Mouse (Mus musculus): ENCODE data around the gene Dgki. TPM values are rescaled to one million over a fixed set of nuclear protein-coding genes. Genes with fewer than 3 reads are reported as not detected.

Dgki gene
- polyA plus RNA-seq, 1 experiment, result 2.0 TPM

DNA sequence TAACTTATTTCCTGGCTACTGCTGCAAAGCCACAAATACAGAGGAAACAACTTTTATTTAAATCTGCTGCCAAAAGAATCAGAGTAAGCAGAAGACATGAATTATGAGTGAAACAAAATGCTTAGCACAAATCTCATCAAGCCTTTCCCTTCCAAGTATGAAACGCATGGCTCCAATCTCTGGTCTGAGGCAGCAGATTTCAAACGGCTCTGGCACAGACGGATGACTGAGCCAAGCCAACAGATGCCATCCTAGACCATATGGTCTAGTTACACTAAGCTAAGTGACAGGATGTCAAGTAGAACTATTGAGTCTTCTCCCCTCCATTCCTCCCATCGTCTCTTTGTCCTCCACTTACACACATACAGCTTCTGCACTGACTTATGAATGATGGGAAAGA lies 373.5 kb downstream of the Dgki start:
- H3K4me3 ChIP-seq (ENCODE audit: low read depth, low read length), result no peak overlapping the region
- H3K9ac ChIP-seq (ENCODE audit: low read depth, poor library complexity, severe bottlenecking), result no peak overlapping the region
- H3K27ac ChIP-seq (ENCODE audit: insufficient read depth, low read length), result no peak overlapping the region
- no peaks in the 10 kb centered on the region for H3K9me3 ChIP-seq (replicated peaks; ENCODE audit: control insufficient read depth, insufficient read depth, low read length, poor library complexity, severe bottlenecking)
- no peaks in the 10 kb centered on the region for H3K4me1 ChIP-seq (ENCODE audit: control insufficient read depth, insufficient read depth, low read length)
- TF ChIP-seq POLR2A (IDR thresholded peaks at IDR 0.05; ENCODE audit: insufficient read depth, low read length) (no peak), EP300 (IDR thresholded peaks at IDR 0.05; ENCODE audit: insufficient read depth, low read depth, low read length) (no peak), CTCF (IDR thresholded peaks at IDR 0.05; ENCODE audit: low read depth, low read length) (no peak)
- no peaks in the 10 kb centered on the region for H3K36me3 ChIP-seq (ENCODE audit: control insufficient read depth, insufficient read depth, low read length, poor library complexity, severe bottlenecking)
- no peaks in the 10 kb centered on the region for H3K27me3 ChIP-seq (ENCODE audit: control insufficient read depth, insufficient read depth, low read length, poor library complexity, severe bottlenecking)

DNA sequence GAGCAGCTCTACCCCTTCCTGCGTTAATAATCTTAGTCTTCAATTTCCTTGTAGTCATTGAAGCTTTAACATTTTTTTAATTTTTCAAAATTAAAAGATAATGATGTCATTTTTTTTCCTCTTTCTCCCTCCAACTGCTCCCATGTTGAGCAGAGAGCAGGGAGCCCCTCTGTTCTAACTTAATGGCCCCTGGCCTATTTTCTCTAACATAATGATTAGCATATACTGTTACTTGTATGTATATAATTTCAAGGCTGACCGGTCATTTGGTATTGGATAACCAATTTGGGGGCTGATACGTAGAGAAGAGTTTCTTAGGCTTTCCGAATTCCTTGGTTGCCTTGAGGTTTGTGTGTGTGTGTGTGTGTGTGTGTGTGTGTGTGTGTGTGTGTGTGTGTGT lies 378.0 kb downstream of the Dgki start:
- no peaks in the 10 kb centered on the region for H3K36me3 ChIP-seq (ENCODE audit: control insufficient read depth, insufficient read depth, low read length, poor library complexity, severe bottlenecking)
- no peak overlapping the region for H3K9ac ChIP-seq (ENCODE audit: low read depth, poor library complexity, severe bottlenecking)
- H3K4me1 ChIP-seq (ENCODE audit: control insufficient read depth, insufficient read depth, low read length), result no peaks in the 10 kb centered on the region
- no peaks in the 10 kb centered on the region for H3K9me3 ChIP-seq (replicated peaks; ENCODE audit: control insufficient read depth, insufficient read depth, low read length, poor library complexity, severe bottlenecking)
- no peaks in the 10 kb centered on the region for H3K27me3 ChIP-seq (ENCODE audit: control insufficient read depth, insufficient read depth, low read length, poor library complexity, severe bottlenecking)
- no peak overlapping the region for H3K27ac ChIP-seq (ENCODE audit: insufficient read depth, low read length)
- H3K4me3 ChIP-seq (ENCODE audit: low read depth, low read length), result no peak overlapping the region
- no peak for TF ChIP-seq EP300 (IDR thresholded peaks at IDR 0.05; ENCODE audit: insufficient read depth, low read depth, low read length)
- TF ChIP-seq POLR2A (IDR thresholded peaks at IDR 0.05; ENCODE audit: insufficient read depth, low read length), result no peak
- no peak for TF ChIP-seq CTCF (IDR thresholded peaks at IDR 0.05; ENCODE audit: low read depth, low read length)

- Histone ChIP-seq H3K27me3 (ENCODE audit: control insufficient read depth, insufficient read depth, low read length, poor library complexity, severe bottlenecking) (no peaks in the 10 kb centered on the region; the same call in 1 of the 2 replicates), H3K4me1 (ENCODE audit: control insufficient read depth, insufficient read depth, low read length) (no peaks in the 10 kb centered on the region), H3K27ac (ENCODE audit: insufficient read depth, low read length) (no peak overlapping the region), H3K9me3 (replicated peaks; ENCODE audit: control insufficient read depth, insufficient read depth, low read length, poor library complexity, severe bottlenecking) (no peaks in the 10 kb centered on the region), H3K4me3 (ENCODE audit: low read depth, low read length) (no peak overlapping the region), H3K9ac (ENCODE audit: low read depth, poor library complexity, severe bottlenecking) (no peak overlapping the region), H3K36me3 (ENCODE audit: control insufficient read depth, insufficient read depth, low read length, poor library complexity, severe bottlenecking) (no peaks in the 10 kb centered on the region)
- TF ChIP-seq POLR2A (IDR thresholded peaks at IDR 0.05; ENCODE audit: insufficient read depth, low read length), result no peak
- no peak for TF ChIP-seq CTCF (IDR thresholded peaks at IDR 0.05; ENCODE audit: low read depth, low read length)
- no peak for TF ChIP-seq EP300 (IDR thresholded peaks at IDR 0.05; ENCODE audit: insufficient read depth, low read depth, low read length)
Observed at GRCm38 (mm10) chr6:36911586-36911985, 388.4 kb downstream of the Dgki start.

GRCm38 (mm10) chr6:36907191-36907590 lies 392.8 kb downstream of the Dgki start:
- H3K9me3 ChIP-seq (replicated peaks; ENCODE audit: control insufficient read depth, insufficient read depth, low read length, poor library complexity, severe bottlenecking), result no peaks in the 10 kb centered on the region
- H3K27ac ChIP-seq (ENCODE audit: insufficient read depth, low read length), result no peak overlapping the region
- TF ChIP-seq EP300 (IDR thresholded peaks at IDR 0.05; ENCODE audit: insufficient read depth, low read depth, low read length) (no peak), POLR2A (IDR thresholded peaks at IDR 0.05; ENCODE audit: insufficient read depth, low read length) (no peak), CTCF (IDR thresholded peaks at IDR 0.05; ENCODE audit: low read depth, low read length) (no peak)
- H3K9ac ChIP-seq (ENCODE audit: low read depth, poor library complexity, severe bottlenecking), result no peak overlapping the region
- no peaks in the 10 kb centered on the region for H3K4me1 ChIP-seq (ENCODE audit: control insufficient read depth, insufficient read depth, low read length)
- H3K27me3 ChIP-seq (ENCODE audit: control insufficient read depth, insufficient read depth, low read length, poor library complexity, severe bottlenecking), result no peaks in the 10 kb centered on the region; the same call in none of the 2 replicates
- H3K36me3 ChIP-seq (ENCODE audit: control insufficient read depth, insufficient read depth, low read length, poor library complexity, severe bottlenecking), result no peaks in the 10 kb centered on the region
- no peak overlapping the region for H3K4me3 ChIP-seq (ENCODE audit: low read depth, low read length)

DNA sequence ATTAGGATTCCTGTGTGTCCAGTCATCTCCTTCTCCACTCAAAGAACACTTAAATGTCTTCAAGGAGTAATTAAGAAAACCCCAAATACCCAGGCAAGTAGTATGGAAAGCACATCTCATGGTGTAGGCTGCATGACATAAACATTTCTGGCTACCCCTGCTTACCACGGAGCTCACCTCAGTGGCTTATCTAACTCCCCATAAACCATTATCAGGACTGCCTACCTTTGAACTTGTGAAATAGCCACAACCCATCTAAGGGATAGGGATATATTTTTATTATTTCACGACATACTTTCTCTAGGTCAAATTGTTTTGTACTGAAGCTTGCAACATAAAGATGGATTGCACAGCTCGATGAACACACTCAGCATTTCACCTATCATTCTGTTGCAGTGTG lies 394.0 kb downstream of the Dgki start:
- Histone ChIP-seq H3K27me3 (ENCODE audit: control insufficient read depth, insufficient read depth, low read length, poor library complexity, severe bottlenecking) (no peaks in the 10 kb centered on the region; the same call in none of the 2 replicates), H3K9ac (ENCODE audit: low read depth, poor library complexity, severe bottlenecking) (no peak overlapping the region), H3K36me3 (ENCODE audit: control insufficient read depth, insufficient read depth, low read length, poor library complexity, severe bottlenecking) (no peaks in the 10 kb centered on the region), H3K4me3 (ENCODE audit: low read depth, low read length) (no peak overlapping the region), H3K4me1 (ENCODE audit: control insufficient read depth, insufficient read depth, low read length) (no peaks in the 10 kb centered on the region), H3K27ac (ENCODE audit: insufficient read depth, low read length) (no peak overlapping the region), H3K9me3 (replicated peaks; ENCODE audit: control insufficient read depth, insufficient read depth, low read length, poor library complexity, severe bottlenecking) (no peaks in the 10 kb centered on the region)
- TF ChIP-seq CTCF (IDR thresholded peaks at IDR 0.05; ENCODE audit: low read depth, low read length) (no peak), EP300 (IDR thresholded peaks at IDR 0.05; ENCODE audit: insufficient read depth, low read depth, low read length) (no peak), POLR2A (IDR thresholded peaks at IDR 0.05; ENCODE audit: insufficient read depth, low read length) (no peak)

DNA sequence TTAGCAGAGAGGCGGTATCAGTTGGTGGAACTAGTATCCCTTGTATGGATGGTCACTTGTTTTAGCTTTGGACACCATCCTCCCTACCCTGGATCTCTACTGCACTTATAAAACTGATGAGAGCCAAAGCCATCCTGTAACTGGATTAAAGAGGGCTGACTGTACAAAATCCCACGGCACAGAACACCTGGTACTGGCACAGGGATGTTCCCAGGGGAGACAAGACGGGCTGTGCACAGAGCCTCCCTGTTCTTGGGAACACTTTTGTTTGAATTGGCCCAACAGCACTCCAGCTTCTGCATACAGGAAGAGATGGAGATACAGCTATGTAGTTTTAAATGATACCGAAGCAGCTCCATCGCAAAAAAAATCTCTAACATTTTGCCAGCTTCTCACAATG lies 395.1 kb downstream of the Dgki start:
- H3K27ac ChIP-seq (ENCODE audit: insufficient read depth, low read length), result no peak overlapping the region
- no peaks in the 10 kb centered on the region for H3K36me3 ChIP-seq (ENCODE audit: control insufficient read depth, insufficient read depth, low read length, poor library complexity, severe bottlenecking)
- H3K4me3 ChIP-seq (ENCODE audit: low read depth, low read length), result no peak overlapping the region
- no peaks in the 10 kb centered on the region; the same call in 1 of the 2 replicates for H3K27me3 ChIP-seq (ENCODE audit: control insufficient read depth, insufficient read depth, low read length, poor library complexity, severe bottlenecking)
- H3K9me3 ChIP-seq (replicated peaks; ENCODE audit: control insufficient read depth, insufficient read depth, low read length, poor library complexity, severe bottlenecking), result no peaks in the 10 kb centered on the region
- no peak overlapping the region for H3K9ac ChIP-seq (ENCODE audit: low read depth, poor library complexity, severe bottlenecking)
- TF ChIP-seq CTCF (IDR thresholded peaks at IDR 0.05; ENCODE audit: low read depth, low read length), result no peak
- no peak for TF ChIP-seq EP300 (IDR thresholded peaks at IDR 0.05; ENCODE audit: insufficient read depth, low read depth, low read length)
- TF ChIP-seq POLR2A (IDR thresholded peaks at IDR 0.05; ENCODE audit: insufficient read depth, low read length), result no peak
- no peaks in the 10 kb centered on the region for H3K4me1 ChIP-seq (ENCODE audit: control insufficient read depth, insufficient read depth, low read length)
